Mouse (Mus musculus): ENCODE data around the gene Pde4d. TPM values are rescaled to one million over a fixed set of nuclear protein-coding genes. Genes with fewer than 3 reads are reported as not detected.
A peak's percentile ranks its signal among the peaks of the same experiment; 100 is the strongest.

The Pde4d gene
- polyA plus RNA-seq, 1 experiment from 2014 or later: 14.8 TPM

DNA sequence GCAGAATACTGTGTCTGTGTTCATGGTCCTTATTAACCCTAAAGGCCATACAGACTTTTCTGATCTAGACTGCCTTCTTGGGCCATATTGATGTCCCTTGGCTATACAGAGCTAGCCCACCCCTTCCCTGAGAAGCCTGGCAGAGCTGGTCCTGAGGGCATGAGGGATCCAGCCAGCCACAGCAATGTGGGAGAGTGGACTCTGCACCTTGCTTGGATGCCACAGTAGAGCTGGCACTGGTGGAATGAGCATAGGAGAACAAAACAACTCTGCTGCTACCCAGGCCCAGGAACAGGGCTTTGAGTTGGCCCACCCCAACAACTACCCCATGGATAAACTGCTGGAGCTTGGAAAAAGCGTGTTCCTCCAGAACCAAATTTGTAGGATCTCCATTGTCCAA lies 503.2 kb downstream of the Pde4d start:
- Histone ChIP-seq H3K4me3 (ENCODE audit: low read length) (no peak overlapping the region), H3K4me1 (ENCODE audit: control insufficient read depth, insufficient read depth, low read length) (no peaks in the 10 kb centered on the region), H3K27ac (ENCODE audit: low read depth, low read length) (no peak overlapping the region), H3K27me3 (ENCODE audit: control insufficient read depth, insufficient read depth, low read length) (no peaks in the 10 kb centered on the region), H3K36me3 (ENCODE audit: control insufficient read depth, insufficient read depth, low read length) (no peaks in the 10 kb centered on the region), H3K4me2 (replicated peaks; ENCODE audit: low read depth, low read length) (no peak overlapping the region), H3K9ac (ENCODE audit: low read depth, low read length) (no peak overlapping the region), H3K9me3 (ENCODE audit: control insufficient read depth, low read length) (no peaks in the 10 kb centered on the region)
- WGBS: 90% methylated on average over 1 of the region's 1 CpGs
- no peak for ATAC-seq (ENCODE audit: low FRiP score, low TSS enrichment)

GRCm38 (mm10) chr13:108956059-108956458 lies 506.3 kb downstream of the Pde4d start:
- H3K4me3 ChIP-seq (ENCODE audit: low read length): no peak overlapping the region
- H3K36me3 ChIP-seq (ENCODE audit: control insufficient read depth, insufficient read depth, low read length): no peaks in the 10 kb centered on the region
- no peak overlapping the region for H3K4me2 ChIP-seq (replicated peaks; ENCODE audit: low read depth, low read length)
- H3K4me1 ChIP-seq (ENCODE audit: control insufficient read depth, insufficient read depth, low read length): no peaks in the 10 kb centered on the region
- 82% methylated on average over 4 of the region's 4 CpGs for WGBS
- no peaks in the 10 kb centered on the region for H3K9me3 ChIP-seq (ENCODE audit: control insufficient read depth, low read length)
- H3K27ac ChIP-seq (ENCODE audit: low read depth, low read length): no peak overlapping the region
- no peak for ATAC-seq (ENCODE audit: low FRiP score, low TSS enrichment)
- no peaks in the 10 kb centered on the region for H3K27me3 ChIP-seq (ENCODE audit: control insufficient read depth, insufficient read depth, low read length)
- no peak overlapping the region for H3K9ac ChIP-seq (ENCODE audit: low read depth, low read length)

DNA sequence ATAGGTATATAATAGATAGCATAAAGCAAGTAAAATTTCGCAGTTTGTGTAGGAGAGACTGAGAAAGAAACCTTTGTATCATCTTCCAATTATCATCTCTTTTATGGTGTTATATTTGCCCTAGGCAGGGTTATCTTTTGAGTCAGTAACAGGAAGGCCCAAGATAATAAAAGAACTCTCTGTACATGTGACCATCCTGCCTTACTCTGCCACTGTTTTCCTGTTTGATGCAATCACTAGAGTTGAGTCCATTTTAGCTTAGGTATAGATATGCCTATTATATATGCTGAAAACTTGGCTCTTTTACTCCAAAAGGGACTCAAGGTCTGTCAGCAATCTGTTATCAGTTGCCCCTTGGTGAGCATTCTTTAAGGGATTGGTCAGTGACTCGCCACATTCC lies 514.3 kb downstream of the Pde4d start:
- Histone ChIP-seq H3K4me2 (replicated peaks; ENCODE audit: low read depth, low read length) (no peak overlapping the region), H3K4me1 (ENCODE audit: control insufficient read depth, insufficient read depth, low read length) (no peaks in the 10 kb centered on the region), H3K9me3 (ENCODE audit: control insufficient read depth, low read length) (no peaks in the 10 kb centered on the region), H3K27ac (ENCODE audit: low read depth, low read length) (no peak overlapping the region), H3K27me3 (ENCODE audit: control insufficient read depth, insufficient read depth, low read length) (no peaks in the 10 kb centered on the region), H3K9ac (ENCODE audit: low read depth, low read length) (no peak overlapping the region), H3K36me3 (ENCODE audit: control insufficient read depth, insufficient read depth, low read length) (no peaks in the 10 kb centered on the region), H3K4me3 (ENCODE audit: low read length) (no peak overlapping the region)
- no peak for ATAC-seq (ENCODE audit: low FRiP score, low TSS enrichment)
- WGBS: 85% methylated on average over 2 of the region's 2 CpGs

- Histone ChIP-seq H3K27ac (ENCODE audit: low read depth, low read length) (no peak overlapping the region), H3K9ac (ENCODE audit: low read depth, low read length) (no peak overlapping the region), H3K27me3 (ENCODE audit: control insufficient read depth, insufficient read depth, low read length) (no peaks in the 10 kb centered on the region), H3K9me3 (ENCODE audit: control insufficient read depth, low read length) (no peaks in the 10 kb centered on the region), H3K36me3 (ENCODE audit: control insufficient read depth, insufficient read depth, low read length) (no peaks in the 10 kb centered on the region), H3K4me1 (ENCODE audit: control insufficient read depth, insufficient read depth, low read length) (no peaks in the 10 kb centered on the region), H3K4me3 (ENCODE audit: low read length) (no peak overlapping the region), H3K4me2 (replicated peaks; ENCODE audit: low read depth, low read length) (no peak overlapping the region)
- 90% methylated on average over 1 of the region's 1 CpGs for WGBS
- no peak for ATAC-seq (ENCODE audit: low FRiP score, low TSS enrichment)
Observed at GRCm38 (mm10) chr13:108981144-108981543, 531.4 kb downstream of the Pde4d start.

DNA sequence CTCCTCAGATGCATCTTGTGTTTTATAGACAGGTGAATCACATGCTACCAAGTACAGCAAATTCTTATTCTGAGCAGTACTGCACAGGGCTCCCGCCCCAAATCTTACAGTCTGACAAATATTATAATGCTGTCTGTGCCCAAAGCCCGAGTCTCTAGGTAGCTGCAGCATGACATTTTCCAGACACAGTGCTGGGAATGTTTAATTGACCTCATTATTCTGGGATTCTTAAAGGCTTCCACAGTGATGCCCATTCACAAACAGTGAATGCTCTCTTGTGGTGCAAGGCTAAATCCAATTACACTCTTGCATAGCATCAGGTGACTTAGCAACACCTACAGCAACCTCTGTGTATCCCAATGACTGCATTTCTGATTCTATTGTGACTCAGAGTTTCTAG lies 549.0 kb downstream of the Pde4d start:
- no peak overlapping the region for H3K27ac ChIP-seq (ENCODE audit: low read depth, low read length)
- H3K4me1 ChIP-seq (ENCODE audit: control insufficient read depth, insufficient read depth, low read length): no peaks in the 10 kb centered on the region
- ATAC-seq (ENCODE audit: low FRiP score, low TSS enrichment): no peak
- H3K9me3 ChIP-seq (ENCODE audit: control insufficient read depth, low read length): no peaks in the 10 kb centered on the region
- no peaks in the 10 kb centered on the region for H3K36me3 ChIP-seq (ENCODE audit: control insufficient read depth, insufficient read depth, low read length)
- H3K9ac ChIP-seq (ENCODE audit: low read depth, low read length): no peak overlapping the region
- no peak overlapping the region for H3K4me2 ChIP-seq (replicated peaks; ENCODE audit: low read depth, low read length)
- WGBS: 92% methylated on average over 2 of the region's 2 CpGs
- H3K27me3 ChIP-seq (ENCODE audit: control insufficient read depth, insufficient read depth, low read length): no peaks in the 10 kb centered on the region
- H3K4me3 ChIP-seq (ENCODE audit: low read length): no peak overlapping the region

GRCm38 (mm10) chr13:109024703-109025102 lies 575.0 kb downstream of the Pde4d start:
- no peak for ATAC-seq (ENCODE audit: low FRiP score, low TSS enrichment)
- no peaks in the 10 kb centered on the region for H3K27me3 ChIP-seq (ENCODE audit: control insufficient read depth, insufficient read depth, low read length)
- 62% methylated on average over 1 of the region's 1 CpGs for WGBS
- no peak overlapping the region for H3K9ac ChIP-seq (ENCODE audit: low read depth, low read length)
- H3K4me3 ChIP-seq (ENCODE audit: low read length): no peak overlapping the region
- H3K9me3 ChIP-seq (ENCODE audit: control insufficient read depth, low read length): no peaks in the 10 kb centered on the region
- no peak overlapping the region for H3K4me2 ChIP-seq (replicated peaks; ENCODE audit: low read depth, low read length)
- H3K36me3 ChIP-seq (ENCODE audit: control insufficient read depth, insufficient read depth, low read length): no peaks in the 10 kb centered on the region
- H3K27ac ChIP-seq (ENCODE audit: low read depth, low read length): no peak overlapping the region
- H3K4me1 ChIP-seq (ENCODE audit: control insufficient read depth, insufficient read depth, low read length): no peaks in the 10 kb centered on the region

GRCm38 (mm10) chr13:109047126-109047525 lies 597.4 kb downstream of the Pde4d start:
- peak; percentile 52; the same call in 1 of the 2 replicates for ATAC-seq (ENCODE audit: low FRiP score, low TSS enrichment)
- Histone ChIP-seq H3K9ac (ENCODE audit: low read depth, low read length) (no peak overlapping the region), H3K9me3 (ENCODE audit: control insufficient read depth, low read length) (no peaks in the 10 kb centered on the region), H3K4me1 (ENCODE audit: control insufficient read depth, insufficient read depth, low read length) (no peaks in the 10 kb centered on the region), H3K36me3 (ENCODE audit: control insufficient read depth, insufficient read depth, low read length) (no peaks in the 10 kb centered on the region), H3K4me3 (ENCODE audit: low read length) (no peak overlapping the region), H3K4me2 (replicated peaks; ENCODE audit: low read depth, low read length) (no peak overlapping the region), H3K27me3 (ENCODE audit: control insufficient read depth, insufficient read depth, low read length) (no peaks in the 10 kb centered on the region), H3K27ac (ENCODE audit: low read depth, low read length) (no peak overlapping the region)
- 71% methylated on average over 7 of the region's 7 CpGs for WGBS

GRCm38 (mm10) chr13:109052805-109053204 lies 603.1 kb downstream of the Pde4d start:
- H3K4me2 ChIP-seq (replicated peaks; ENCODE audit: low read depth, low read length): no peak overlapping the region
- H3K4me1 ChIP-seq (ENCODE audit: control insufficient read depth, insufficient read depth, low read length): no peaks in the 10 kb centered on the region
- no peak overlapping the region for H3K4me3 ChIP-seq (ENCODE audit: low read length)
- WGBS: 75% methylated on average over 2 of the region's 2 CpGs
- no peaks in the 10 kb centered on the region for H3K9me3 ChIP-seq (ENCODE audit: control insufficient read depth, low read length)
- no peaks in the 10 kb centered on the region for H3K27me3 ChIP-seq (ENCODE audit: control insufficient read depth, insufficient read depth, low read length)
- no peak overlapping the region for H3K9ac ChIP-seq (ENCODE audit: low read depth, low read length)
- ATAC-seq (ENCODE audit: low FRiP score, low TSS enrichment): no peak
- H3K36me3 ChIP-seq (ENCODE audit: control insufficient read depth, insufficient read depth, low read length): no peaks in the 10 kb centered on the region
- no peak overlapping the region for H3K27ac ChIP-seq (ENCODE audit: low read depth, low read length)

GRCm38 (mm10) chr13:109053242-109054018 lies 603.7 kb downstream of the Pde4d start:
- Histone ChIP-seq H3K4me1 (ENCODE audit: control insufficient read depth, insufficient read depth, low read length) (no peaks in the 10 kb centered on the region), H3K27ac (ENCODE audit: low read depth, low read length) (no peak overlapping the region), H3K27me3 (ENCODE audit: control insufficient read depth, insufficient read depth, low read length) (no peaks in the 10 kb centered on the region), H3K36me3 (ENCODE audit: control insufficient read depth, insufficient read depth, low read length) (no peaks in the 10 kb centered on the region), H3K9me3 (ENCODE audit: control insufficient read depth, low read length) (no peaks in the 10 kb centered on the region), H3K4me3 (ENCODE audit: low read length) (no peak overlapping the region), H3K9ac (ENCODE audit: low read depth, low read length) (no peak overlapping the region), H3K4me2 (replicated peaks; ENCODE audit: low read depth, low read length) (no peak overlapping the region)
- no peak for ATAC-seq (ENCODE audit: low FRiP score, low TSS enrichment)
- WGBS: 77% methylated on average over 10 of the region's 10 CpGs

Measured in kidney, embryonic 14.5 days (tissue).